Mouse (Mus musculus) thymus, adult 2 months (tissue): ENCODE data around the gene Kcna1.

Experiments used
- CTCF ChIP-seq: fragments of 200-500 bp; IDR thresholded peaks from 2 replicates; pipeline ENCODE4 v1.5.1; 2012; ENCODE audit warnings: mild to moderate bottlenecking, control low read depth, low read length, moderate library complexity, borderline replicate concordance; ENCODE audit not compliant: control insufficient read depth, poor library complexity, insufficient read depth; ENCODE audit errors: extremely low read depth
- POLR2A ChIP-seq: fragments of 200-500 bp; IDR thresholded peaks from 2 replicates; pipeline ENCODE4 v1.6.1; 2012; ENCODE audit warnings: mild to moderate bottlenecking, low read length, control low read depth, moderate library complexity; ENCODE audit not compliant: control insufficient read depth, poor library complexity, insufficient read depth; ENCODE audit errors: extremely low read depth

- TF ChIP-seq POLR2A (no peak), CTCF (no peak)
These were observed 3.3 kb downstream of the Kcna1 start for GRCm38 (mm10) chr6:126642856-126643321.
